Mouse (Mus musculus): ENCODE data around the gene Cdca8. TPM values are rescaled to one million over a fixed set of nuclear protein-coding genes. Genes with fewer than 3 reads are reported as not detected.
"Not testable (repeated sequence)": the region's sequence is repeated elsewhere in the genome, so short reads cannot be mapped to it uniquely, and the experiment has no call there.

Cdca8 gene
- 104 TPM for polyA plus RNA-seq (2012; fragmentation: generic; extraction: Trizol)
- long read RNA-seq, experiment 1, transcript Cdca8-203 (5 exons, 645 nt): minor isoform, 7 of 143 reads
- long read RNA-seq, experiment 1, transcript Cdca8-202 (10 exons, 1,626 nt): major isoform, 112 of 143 reads
- long read RNA-seq, experiment 1, partial matches to known transcripts: 12 of 143 reads
- long read RNA-seq, experiment 1, other reads (novel, unspliced or antisense): 11 of 143 reads
- long read RNA-seq, experiment 2, transcript Cdca8-202 (10 exons, 1,626 nt): major isoform, 616 of 640 reads
- long read RNA-seq, experiment 2, partial matches to known transcripts: 0 of 640 reads
- long read RNA-seq, experiment 2, other reads (novel, unspliced or antisense): 22 of 640 reads

GRCm38 (mm10) chr4:124939211-124939610, at the start of gene Cdca8:
Gene Cdca8, minus strand, starts transcription at chr4:124939311.
- not testable (repeated sequence) for H3K4me3 ChIP-seq (ENCODE audit: insufficient read depth, poor library complexity, severe bottlenecking)
- peaks cover 43% of the 10 kb centered on the region for H3K79me2 ChIP-seq (ENCODE audit: control insufficient read depth, insufficient read depth)

GRCm38 (mm10) chr4:124988382-124988781, 49.3 kb upstream of the Cdca8 start:
- peaks cover 92% of the 10 kb centered on the region for H3K27me3 ChIP-seq (ENCODE audit: control insufficient read depth, insufficient read depth, insufficient read length)
- no peak overlapping the region for H3K4me3 ChIP-seq (ENCODE audit: insufficient read depth, poor library complexity, severe bottlenecking)
- no peaks in the 10 kb centered on the region for H3K79me2 ChIP-seq (ENCODE audit: control insufficient read depth, insufficient read depth)
- no peaks in the 10 kb centered on the region for H3K36me3 ChIP-seq (ENCODE audit: control insufficient read depth, insufficient read depth)
- H3K79me3 ChIP-seq (ENCODE audit: low read depth): no peaks in the 10 kb centered on the region
- no peak overlapping the region for H3ac ChIP-seq (ENCODE audit: control insufficient read depth, insufficient read length, low read depth)
- TF ChIP-seq MYOG (IDR thresholded peaks at IDR 0.05; ENCODE audit: control insufficient read depth, extremely low read depth, insufficient read length): no peak
- TF ChIP-seq USF1 (IDR thresholded peaks at IDR 0.05; ENCODE audit: low read depth): no peak
- TF ChIP-seq FOSL1 (IDR thresholded peaks at IDR 0.05; ENCODE audit: insufficient read depth, low read length, poor library complexity, severe bottlenecking): no peak
- no peak for TF ChIP-seq MYOD1 (IDR thresholded peaks at IDR 0.05; ENCODE audit: control insufficient read depth, insufficient read length, low read depth)
- TF ChIP-seq CEBPB (IDR thresholded peaks at IDR 0.05; ENCODE audit: low read depth): no peak
- no peak for TF ChIP-seq CTCF (IDR thresholded peaks at IDR 0.05; ENCODE audit: control insufficient read depth, insufficient read depth, insufficient read length)
- TF ChIP-seq MAX (IDR thresholded peaks at IDR 0.05): no peak

More at GRCm38 (mm10) chr4:124939211-124939610, at the start of gene Cdca8:
- Histone ChIP-seq H3K79me3 (ENCODE audit: low read depth) (peaks cover 28% of the 10 kb centered on the region), H3K36me3 (ENCODE audit: control insufficient read depth, insufficient read depth) (peaks cover 32% of the 10 kb centered on the region)
- H3ac ChIP-seq (ENCODE audit: control insufficient read depth, insufficient read length, low read depth); H3K27me3 ChIP-seq (ENCODE audit: control insufficient read depth, insufficient read depth, insufficient read length): not testable (repeated sequence)

DNA sequence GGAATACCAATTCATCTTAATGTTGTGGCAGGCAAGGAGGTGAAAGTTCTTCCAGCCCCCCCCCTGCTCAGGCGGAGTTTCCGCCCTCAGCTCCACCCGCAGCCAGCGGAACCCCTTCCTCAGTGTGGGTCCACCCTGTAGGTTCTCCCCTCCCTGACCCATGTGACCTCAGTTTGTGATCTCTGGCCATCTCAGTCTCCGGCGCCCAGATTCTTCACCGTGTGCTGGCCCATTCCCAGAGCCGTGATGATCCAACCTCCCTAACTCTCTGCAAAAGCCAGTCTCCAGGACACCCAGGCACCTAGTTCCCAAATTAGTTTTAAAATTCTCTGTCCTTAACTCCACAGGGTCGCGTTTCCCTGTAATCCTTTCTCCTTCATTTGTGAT, 48.6 kb upstream of the Cdca8 start:
- Histone ChIP-seq H3ac (ENCODE audit: control insufficient read depth, insufficient read length, low read depth) (no peak overlapping the region), H3K79me3 (ENCODE audit: low read depth) (no peaks in the 10 kb centered on the region), H3K27me3 (ENCODE audit: control insufficient read depth, insufficient read depth, insufficient read length) (peaks cover 92% of the 10 kb centered on the region), H3K4me3 (ENCODE audit: insufficient read depth, poor library complexity, severe bottlenecking) (no peak overlapping the region), H3K36me3 (ENCODE audit: control insufficient read depth, insufficient read depth) (no peaks in the 10 kb centered on the region), H3K79me2 (ENCODE audit: control insufficient read depth, insufficient read depth) (no peaks in the 10 kb centered on the region)
- TF ChIP-seq FOSL1 (IDR thresholded peaks at IDR 0.05; ENCODE audit: insufficient read depth, low read length, poor library complexity, severe bottlenecking) (no peak), USF1 (IDR thresholded peaks at IDR 0.05; ENCODE audit: low read depth) (no peak), MAX (IDR thresholded peaks at IDR 0.05) (no peak), MYOG (IDR thresholded peaks at IDR 0.05; ENCODE audit: control insufficient read depth, extremely low read depth, insufficient read length) (no peak), CEBPB (IDR thresholded peaks at IDR 0.05; ENCODE audit: low read depth) (no peak), CTCF (IDR thresholded peaks at IDR 0.05; ENCODE audit: control insufficient read depth, insufficient read depth, insufficient read length) (no peak)

- TF ChIP-seq CTCF (IDR thresholded peaks at IDR 0.05; ENCODE audit: control insufficient read depth, insufficient read depth, insufficient read length) (no peak), USF1 (IDR thresholded peaks at IDR 0.05; ENCODE audit: low read depth) (no peak), FOSL1 (IDR thresholded peaks at IDR 0.05; ENCODE audit: insufficient read depth, low read length, poor library complexity, severe bottlenecking) (no peak), MYOG (IDR thresholded peaks at IDR 0.05; ENCODE audit: control insufficient read depth, extremely low read depth, insufficient read length) (no peak), CEBPB (IDR thresholded peaks at IDR 0.05; ENCODE audit: low read depth) (no peak), MAX (IDR thresholded peaks at IDR 0.05) (no peak), MYOD1 (IDR thresholded peaks at IDR 0.05; ENCODE audit: control insufficient read depth, insufficient read length, low read depth) (no peak)
- no peaks in the 10 kb centered on the region for H3K79me2 ChIP-seq (ENCODE audit: control insufficient read depth, insufficient read depth)
- no peaks in the 10 kb centered on the region for H3K36me3 ChIP-seq (ENCODE audit: control insufficient read depth, insufficient read depth)
- H3K27me3 ChIP-seq (ENCODE audit: control insufficient read depth, insufficient read depth, insufficient read length): peaks cover 94% of the 10 kb centered on the region
- H3K4me3 ChIP-seq (ENCODE audit: insufficient read depth, poor library complexity, severe bottlenecking): no peak overlapping the region
- no peaks in the 10 kb centered on the region for H3K79me3 ChIP-seq (ENCODE audit: low read depth)
- no peak overlapping the region for H3ac ChIP-seq (ENCODE audit: control insufficient read depth, insufficient read length, low read depth)
These were observed 47.9 kb upstream of the Cdca8 start for GRCm38 (mm10) chr4:124986739-124987710.

GRCm38 (mm10) chr4:124985671-124986602, 46.8 kb upstream of the Cdca8 start, which contains the start of gene Rspo1:
Gene Rspo1, plus strand, starts transcription at chr4:124986430.
- H3K79me2 ChIP-seq (ENCODE audit: control insufficient read depth, insufficient read depth): no peaks in the 10 kb centered on the region
- no peak within 1 kb of the TSS for H3K4me3 ChIP-seq (ENCODE audit: insufficient read depth, poor library complexity, severe bottlenecking)
- no peaks in the 10 kb centered on the region for H3K79me3 ChIP-seq (ENCODE audit: low read depth)
- no peaks in the 10 kb centered on the region for H3K36me3 ChIP-seq (ENCODE audit: control insufficient read depth, insufficient read depth)
- TF ChIP-seq MAX (IDR thresholded peaks at IDR 0.05) (no peak), MYOD1 (IDR thresholded peaks at IDR 0.05; ENCODE audit: control insufficient read depth, insufficient read length, low read depth) (no peak), CEBPB (IDR thresholded peaks at IDR 0.05; ENCODE audit: low read depth) (no peak), FOSL1 (IDR thresholded peaks at IDR 0.05; ENCODE audit: insufficient read depth, low read length, poor library complexity, severe bottlenecking) (no peak), CTCF (IDR thresholded peaks at IDR 0.05; ENCODE audit: control insufficient read depth, insufficient read depth, insufficient read length) (no peak), USF1 (IDR thresholded peaks at IDR 0.05; ENCODE audit: low read depth) (no peak), MYOG (IDR thresholded peaks at IDR 0.05; ENCODE audit: control insufficient read depth, extremely low read depth, insufficient read length) (no peak)
- H3K27me3 ChIP-seq (ENCODE audit: control insufficient read depth, insufficient read depth, insufficient read length): peaks cover 94% of the 10 kb centered on the region
- H3ac ChIP-seq (ENCODE audit: control insufficient read depth, insufficient read length, low read depth): no peak within 1 kb of the TSS
